Mouse (Mus musculus) cerebellum, adult 2 months (tissue): ENCODE data around the gene Crabp2. TPM values are rescaled to one million over a fixed set of nuclear protein-coding genes. Genes with fewer than 3 reads are reported as not detected.
"Not testable (repeated sequence)": the region's sequence is repeated elsewhere in the genome, so short reads cannot be mapped to it uniquely, and the experiment has no call there.

Experiments used
- DNase-seq, 2 experiments: peaks; one replicate each; pipeline ENCODE4 v3.0.0; 2021
- H3K27ac ChIP-seq: fragments of 200-500 bp; 2 replicates; pipeline ENCODE4 v1.5.1; 2012; ENCODE audit warnings: low read length, control low read depth, inconsistent platforms; ENCODE audit not compliant: insufficient read depth
- H3K27me3 ChIP-seq: fragments of 200-500 bp; 2 replicates; pipeline ENCODE4 v1.6.1; 2012; ENCODE audit warnings: inconsistent platforms, mild to moderate bottlenecking, low read length, moderate library complexity; ENCODE audit not compliant: control insufficient read depth, insufficient read depth
- H3K4me1 ChIP-seq: fragments of 200-500 bp; 2 replicates; pipeline ENCODE4 v1.6.1; 2011; ENCODE audit warnings: low read length; ENCODE audit not compliant: control insufficient read depth, insufficient read depth
- H3K4me3 ChIP-seq: fragments of 200-500 bp; replicated peaks from 2 replicates; pipeline ENCODE3; 2011; ENCODE audit warnings: mild to moderate bottlenecking, low read depth, low read length, control low read depth; ENCODE audit not compliant: insufficient read depth
- CTCF ChIP-seq: fragments of 200-500 bp; IDR thresholded peaks from 2 replicates; pipeline ENCODE4 v1.5.1; 2011; ENCODE audit warnings: low read depth, mild to moderate bottlenecking, control low read depth, low read length, moderate library complexity, borderline replicate concordance; ENCODE audit not compliant: insufficient read depth
- POLR2A ChIP-seq: fragments of 200-500 bp; IDR thresholded peaks from 2 replicates; pipeline ENCODE4 v1.6.1; 2011; ENCODE audit warnings: low read length, control low read depth, borderline replicate concordance; ENCODE audit not compliant: insufficient read depth
- WGBS: fragments of 180-500 bp; shearing (Covaris S2); methylation state at CpG from one replicate; pipeline ENCODE4 v1.1.7; 2018; 5-methylcytosine and 5-hydroxymethylcytosine counted together
- polyA plus RNA-seq: library from polyadenylated mRNA; depleted of rRNA; stranded (reverse); fragments of >200 nt; gene quantifications from 2 replicates; pipeline ENCODE4 v1.2.3, GENCODE M21; 2012; rRNA removed

Crabp2 gene
- polyA plus RNA-seq = 3.5 and 5.0 TPM in 2 replicates

DNA sequence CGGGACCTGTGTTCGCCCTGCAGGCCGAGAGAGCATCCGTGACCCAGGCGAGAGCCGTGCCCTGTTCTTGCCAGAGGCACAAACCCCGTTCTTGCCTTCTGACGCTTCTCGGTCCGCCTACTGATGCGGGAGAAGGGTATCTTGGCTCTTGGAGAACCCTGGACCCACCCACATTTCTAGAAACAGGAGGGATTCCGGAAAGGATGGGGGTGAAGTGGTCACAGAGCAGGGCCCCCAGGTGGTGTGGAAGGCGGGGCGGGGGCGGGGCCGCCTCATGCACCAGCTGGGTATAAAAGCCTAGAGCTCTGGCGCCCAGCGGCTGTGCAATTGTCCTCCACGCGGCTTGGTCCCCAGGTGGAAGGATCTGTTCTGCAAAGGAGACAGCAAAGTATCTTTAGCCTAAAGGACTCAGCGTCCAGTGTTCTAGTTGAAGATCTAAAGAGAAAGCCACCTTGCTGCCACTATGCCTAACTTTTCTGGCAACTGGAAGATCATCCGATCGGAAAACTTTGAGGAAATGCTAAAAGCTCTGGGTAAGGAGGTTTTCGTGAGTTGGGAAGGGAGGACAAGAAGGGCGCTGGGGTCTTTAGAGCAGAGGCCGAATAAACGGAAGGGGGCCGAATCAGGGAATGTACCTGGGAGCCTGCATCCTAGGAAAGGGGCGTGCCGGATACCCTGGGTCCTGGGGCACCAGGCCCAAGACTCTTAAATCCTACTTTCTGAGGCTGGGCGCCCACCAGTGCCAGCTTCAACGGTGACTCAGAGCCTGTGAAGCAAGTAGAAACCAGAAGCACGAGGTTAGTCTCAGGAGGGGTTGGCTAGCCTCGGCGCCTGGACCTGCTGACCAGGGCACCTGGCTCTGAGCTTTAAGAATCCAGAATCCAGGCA lies at the start of gene Crabp2:
Gene Crabp2 (plus strand): TSS at position 289 of the 888 bp plus-strand sequence.
- WGBS = 5% methylated on average over 35 of the region's 35 CpGs
- no peak within 1 kb of the TSS for H3K27ac ChIP-seq
- no peak within 1 kb of the TSS for H3K4me3 ChIP-seq
- H3K4me1 ChIP-seq = no peaks in the 10 kb centered on the region; the same call in 1 of the 2 replicates
- no peak for DNase-seq
- no peak for TF ChIP-seq CTCF
- no peak for TF ChIP-seq POLR2A
- peaks cover 7% of the 10 kb centered on the region; the same call in 1 of the 2 replicates for H3K27me3 ChIP-seq

DNA sequence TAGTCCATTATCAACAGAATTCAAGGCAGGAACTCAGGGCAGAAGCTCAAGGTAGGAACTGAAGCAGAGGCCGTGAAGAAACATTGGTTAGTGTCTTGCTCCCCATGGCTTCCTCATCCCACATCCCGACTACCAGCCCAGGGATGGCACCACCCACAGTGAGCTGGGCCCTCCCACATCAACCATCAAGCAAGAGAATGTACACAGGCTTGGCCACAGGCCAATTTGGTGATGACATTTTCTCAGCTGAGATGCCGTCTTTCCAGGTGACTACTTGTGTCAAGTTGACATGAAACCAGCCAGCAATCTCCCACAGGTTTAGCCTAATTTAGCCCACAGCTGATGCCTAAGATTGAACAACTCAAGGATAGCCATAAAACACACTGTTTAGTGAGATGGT lies 49.2 kb upstream of the Crabp2 start:
- H3K27me3 ChIP-seq = no peaks in the 10 kb centered on the region
- TF ChIP-seq POLR2A (no peak), CTCF (no peak)
- no peak overlapping the region for H3K4me3 ChIP-seq
- H3K27ac ChIP-seq = no peak overlapping the region
- DNase-seq = no peak
- 39% methylated on average over 3 of the region's 3 CpGs for WGBS
- H3K4me1 ChIP-seq = no peaks in the 10 kb centered on the region

DNA sequence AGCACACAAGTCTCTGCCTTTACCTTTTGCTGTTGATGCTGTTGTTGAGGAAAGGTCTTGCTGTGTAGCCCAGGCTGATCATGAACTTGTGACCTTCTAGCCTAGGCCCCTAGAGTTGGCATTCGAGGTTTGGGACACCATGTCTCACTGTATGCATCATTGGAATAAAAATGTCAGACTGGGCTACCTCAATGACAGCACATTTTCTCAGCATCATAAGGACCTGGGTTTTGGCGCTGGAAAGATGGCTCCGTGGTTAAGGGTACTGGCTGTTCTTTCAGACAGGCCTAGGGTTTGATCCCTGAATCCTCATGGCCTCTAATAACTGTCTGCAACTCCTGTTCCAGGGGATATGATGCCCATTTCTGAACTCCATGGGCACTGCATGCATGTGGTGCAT lies 48.7 kb upstream of the Crabp2 start:
- no peak for DNase-seq
- H3K4me3 ChIP-seq = no peak overlapping the region
- no peaks in the 10 kb centered on the region for H3K27me3 ChIP-seq
- TF ChIP-seq POLR2A (no peak), CTCF (no peak)
- 71% methylated on average over 3 of the region's 3 CpGs for WGBS
- no peaks in the 10 kb centered on the region for H3K4me1 ChIP-seq
- no peak overlapping the region for H3K27ac ChIP-seq

DNA sequence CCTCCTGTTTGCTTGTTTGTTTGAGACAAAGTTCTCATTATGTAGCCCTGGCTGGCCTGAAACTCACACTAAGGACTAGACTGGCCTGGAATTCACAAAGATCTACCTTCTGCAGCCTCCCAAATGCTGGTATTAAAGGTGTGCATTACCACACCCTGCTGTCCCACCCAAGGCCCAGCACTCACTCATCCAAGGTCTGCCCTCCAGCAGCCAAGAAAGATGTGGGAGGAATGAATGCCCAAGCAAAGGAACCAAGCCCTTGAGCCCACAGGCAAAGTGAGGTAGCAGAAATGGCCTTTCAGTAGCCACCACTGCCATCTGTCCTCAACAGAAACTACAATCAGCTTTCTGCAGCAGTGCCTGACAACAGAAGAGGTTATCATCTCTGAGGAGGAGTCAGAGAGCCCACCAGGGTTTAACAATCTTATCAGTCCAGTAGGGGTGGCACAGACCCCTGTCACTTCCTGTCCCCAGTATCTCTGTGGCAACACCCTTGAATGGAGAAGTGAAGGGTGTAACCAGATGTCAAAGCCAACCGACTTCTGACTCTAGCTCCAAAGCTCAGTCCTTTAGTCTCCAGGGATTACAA lies 47.3 kb upstream of the Crabp2 start:
- Histone ChIP-seq H3K4me1 (no peaks in the 10 kb centered on the region), H3K4me3 (no peak overlapping the region), H3K27ac (no peak overlapping the region), H3K27me3 (no peaks in the 10 kb centered on the region)
- 73% methylated on average over 1 of the region's 1 CpGs for WGBS
- no peak for DNase-seq
- TF ChIP-seq CTCF (no peak), POLR2A (no peak)

DNA sequence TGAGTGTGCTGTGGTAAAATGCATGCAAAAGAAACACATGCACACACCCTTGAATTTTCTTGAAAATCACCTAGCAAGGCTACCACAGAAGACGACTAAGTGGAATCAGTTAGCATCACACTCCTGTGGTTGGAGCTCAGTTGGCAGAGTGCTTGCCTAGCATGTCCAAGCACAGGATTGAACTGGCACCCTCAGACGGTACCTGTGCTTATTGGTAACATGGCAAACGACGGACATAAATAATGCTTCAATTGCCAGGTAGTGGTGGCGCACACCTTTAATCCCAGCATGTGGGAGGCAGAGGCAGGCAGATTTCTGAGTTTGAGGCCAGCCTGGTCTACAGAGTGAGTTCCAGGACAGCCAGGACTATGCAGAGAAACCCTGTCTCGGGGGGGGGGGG lies 46.5 kb upstream of the Crabp2 start:
- DNase-seq, H3K27me3 ChIP-seq, H3K27ac ChIP-seq, H3K4me3 ChIP-seq, H3K4me1 ChIP-seq: not testable (repeated sequence)
- WGBS = 79% methylated on average over 6 of the region's 6 CpGs

DNA sequence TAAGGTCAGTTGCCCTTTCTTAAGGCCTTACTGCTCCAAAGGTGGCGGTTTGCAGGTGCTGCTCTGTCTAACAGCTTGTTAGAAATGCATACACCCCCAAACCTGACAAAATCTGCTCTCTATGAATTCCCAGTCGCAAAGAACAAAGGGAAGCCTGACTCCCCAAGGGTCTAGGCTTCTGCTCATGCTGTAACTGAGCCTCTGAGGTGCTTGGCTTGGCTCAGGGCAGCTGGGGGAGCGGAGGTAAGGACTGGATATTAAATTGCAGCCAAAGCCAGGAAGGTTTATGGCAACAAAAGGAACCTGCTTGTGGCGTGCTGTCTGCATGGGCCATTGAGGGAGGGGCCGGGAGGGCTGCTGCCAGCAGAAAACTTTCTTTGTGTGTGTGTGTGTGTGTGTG lies 44.6 kb upstream of the Crabp2 start:
- Histone ChIP-seq H3K27ac (no peak overlapping the region), H3K4me1 (peaks cover 6% of the 10 kb centered on the region; the same call in 1 of the 2 replicates), H3K4me3 (no peak overlapping the region), H3K27me3 (no peaks in the 10 kb centered on the region)
- TF ChIP-seq CTCF (no peak), POLR2A (no peak)
- 53% methylated on average over 5 of the region's 5 CpGs for WGBS
- DNase-seq = no peak

DNA sequence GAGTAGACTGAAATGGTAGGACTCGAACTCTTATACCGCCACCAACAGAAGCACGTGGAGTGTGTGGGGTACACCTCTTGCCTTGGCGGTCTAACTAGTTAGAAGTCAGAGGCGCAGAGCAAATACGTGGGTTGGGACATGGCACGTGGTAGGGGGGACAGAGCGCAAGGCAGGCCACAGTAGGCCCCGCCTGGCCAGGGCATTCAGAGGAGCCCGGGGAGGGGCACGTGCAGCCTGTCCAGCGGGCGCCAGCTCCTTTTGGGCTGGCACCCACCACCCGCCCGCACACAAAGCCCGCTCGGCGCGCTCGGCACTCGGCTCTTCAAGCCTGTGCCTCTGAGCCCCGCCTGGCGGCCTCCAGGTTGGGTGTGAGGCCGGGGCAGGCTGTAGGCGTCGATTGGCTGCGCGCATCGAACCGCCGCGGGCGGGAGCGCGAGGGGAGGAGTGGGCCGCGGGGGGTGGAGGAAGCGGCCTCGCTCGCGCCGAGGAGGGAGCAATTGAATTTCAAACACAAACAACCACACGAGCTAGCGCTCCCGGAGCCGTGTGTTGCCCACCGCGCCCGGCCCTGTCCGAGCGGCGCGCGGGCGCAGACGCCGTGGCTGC lies 42.5 kb upstream of the Crabp2 start, which contains the start of gene Hdgf:
Gene Hdgf (plus strand): TSS at position 442 of the 606 bp plus-strand sequence.
- peak; percentile 94 to 96 for DNase-seq
- Histone ChIP-seq H3K27ac (peak within 1 kb of the TSS; percentile 99), H3K4me3 (peak within 1 kb of the TSS; percentile 98), H3K27me3 (no peaks in the 10 kb centered on the region), H3K4me1 (peaks cover 25% of the 10 kb centered on the region)
- WGBS = under 1% methylated on average over 57 of the region's 57 CpGs
- TF ChIP-seq CTCF (no peak), POLR2A (no peak)
